Mouse (Mus musculus) neutrophil, adult 83 days (primary cell): ENCODE results near the gene Agpat2. TPM values are rescaled to one million over a fixed set of nuclear protein-coding genes. Genes with fewer than 3 reads are reported as not detected.

Source experiments
- total RNA-seq, 2 experiments: library from RNA; stranded (reverse); gene quantifications; one replicate each; pipeline ENCODE4 v1.2.4; 2023

Agpat2 gene
- 100 to 1,000 TPM; 115 to 116 TPM for total RNA-seq

DNA sequence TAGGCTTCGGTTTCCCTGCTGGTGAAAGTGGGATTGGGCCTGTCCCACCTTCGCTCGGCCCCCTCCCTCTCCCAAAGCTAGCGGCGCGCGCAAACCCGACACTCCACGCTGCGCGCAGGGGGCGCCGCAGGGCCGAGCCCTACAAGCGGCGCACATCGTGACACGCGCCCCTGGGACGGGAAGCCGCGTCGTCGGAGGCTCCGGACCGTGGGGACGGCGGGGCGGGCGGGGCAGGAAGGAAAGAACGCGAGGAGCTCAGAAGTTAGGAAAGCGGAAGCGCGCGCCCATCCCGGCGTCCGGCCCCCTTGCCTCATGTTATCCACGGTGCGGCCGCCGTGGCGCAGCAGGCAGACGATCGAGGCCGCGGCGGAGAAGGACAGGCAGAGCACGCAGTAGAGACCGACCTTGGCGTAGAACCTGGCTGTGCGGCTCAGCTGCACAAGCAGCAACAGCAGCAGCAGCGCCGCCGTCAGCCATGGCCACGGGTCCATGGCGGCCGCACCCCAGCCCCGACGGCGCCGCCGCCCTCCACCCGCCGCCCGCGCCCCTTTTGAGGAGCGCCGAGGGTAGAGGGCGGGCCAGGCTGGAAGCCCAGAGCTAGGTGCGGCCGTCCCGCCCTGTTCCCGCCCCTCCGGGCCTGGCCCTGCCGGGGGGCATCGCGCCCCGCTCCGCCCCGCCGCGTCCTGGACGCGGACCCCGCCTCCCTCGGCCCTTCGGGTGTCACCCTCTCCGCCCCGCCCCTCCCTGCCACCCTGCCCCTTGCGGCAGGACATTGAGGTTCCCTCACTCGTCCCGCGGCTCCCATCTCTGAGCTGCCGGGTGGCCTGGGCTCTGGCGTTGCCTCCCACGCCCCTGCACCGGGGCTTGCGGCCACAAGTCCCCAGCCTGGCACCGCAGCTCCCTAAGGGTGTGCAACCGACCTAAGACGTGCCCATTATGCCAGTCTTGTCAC, at the start of gene Agpat2:
Agpat2 (minus strand) TSS at position 698 of the 952 bp plus-strand sequence.

DNA sequence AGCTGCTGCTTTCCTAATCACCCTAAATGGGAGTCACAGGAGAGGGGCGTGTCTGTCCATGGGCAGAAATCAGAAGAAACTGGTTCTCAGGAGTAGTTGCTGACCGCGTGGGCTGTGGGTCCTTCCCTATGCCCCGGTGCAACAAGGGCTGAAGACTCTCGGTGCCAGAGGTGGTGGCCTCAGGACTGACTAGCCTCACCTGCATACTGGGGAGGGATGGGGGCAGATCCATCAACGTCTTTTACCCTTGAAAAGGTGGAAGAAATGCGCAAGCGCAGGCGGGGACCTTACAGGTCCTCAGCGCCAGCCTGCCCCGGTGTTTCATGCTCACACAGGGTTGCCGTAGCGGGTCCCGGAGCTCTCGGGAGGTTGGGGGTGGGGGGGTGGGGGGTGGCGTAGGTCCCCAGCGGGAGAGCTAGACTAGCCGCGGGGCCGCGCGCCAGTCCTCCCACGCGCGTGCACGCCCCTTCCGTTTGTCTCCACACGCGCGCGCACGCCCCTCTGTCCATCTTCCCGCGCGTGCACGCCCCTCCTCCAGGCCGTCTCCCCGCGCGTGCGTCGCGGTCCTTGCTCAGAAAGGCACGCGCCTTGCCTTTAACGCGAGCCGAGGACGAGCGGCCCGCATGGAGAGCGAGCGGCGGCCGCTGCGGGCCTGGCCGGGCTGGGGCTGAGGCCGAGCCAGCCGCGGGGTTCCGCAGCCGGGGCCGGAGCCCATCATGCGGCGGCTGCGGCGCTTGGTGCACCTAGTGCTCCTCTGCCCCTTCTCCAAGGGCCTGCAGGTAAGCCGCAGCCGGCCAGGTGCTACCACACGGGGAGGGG, 23.9 kb upstream of the Agpat2 start, which contains the start of gene Fam69b:
Fam69b (plus strand) TSS at position 537 of the 819 bp plus-strand sequence.

DNA sequence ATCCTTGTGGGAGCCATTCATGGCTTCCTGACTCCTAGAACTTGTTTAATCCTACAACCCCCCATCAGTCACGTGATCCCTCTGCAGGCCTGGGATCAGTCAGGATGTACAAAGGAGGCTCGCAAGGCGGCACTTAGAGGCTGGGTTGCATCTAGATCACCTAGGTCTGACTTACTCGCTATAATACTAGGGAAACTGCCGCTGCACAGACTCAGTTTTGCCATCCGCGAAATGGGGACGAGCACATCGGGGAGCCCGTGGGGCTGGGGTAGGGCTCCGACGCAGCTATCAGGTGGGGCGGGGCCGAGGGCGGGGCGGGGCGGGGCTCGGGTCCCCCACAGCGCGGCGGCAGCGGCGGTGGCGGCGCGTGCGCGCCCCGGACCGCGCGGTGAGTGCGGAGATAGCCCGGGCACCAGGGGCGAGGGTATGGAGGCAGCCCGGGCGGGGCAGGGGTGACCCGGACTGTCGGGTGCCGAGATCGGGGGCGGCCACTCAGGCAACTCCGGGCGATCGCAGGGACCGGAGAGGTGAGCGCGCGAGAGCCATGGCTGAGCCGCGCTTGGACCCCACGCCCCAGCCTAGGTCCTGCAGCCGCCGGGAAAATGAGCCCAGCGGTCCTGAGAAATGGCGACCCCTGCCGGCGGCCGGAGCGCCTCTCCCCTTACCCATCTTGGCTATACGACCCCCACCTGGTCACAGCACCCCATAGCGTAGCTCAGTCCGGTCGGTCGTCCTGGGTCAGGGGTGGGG, 17.7 kb downstream of the Agpat2 start, which contains the start of gene Gm20532:
Gm20532 (plus strand) TSS at position 346 of the 750 bp plus-strand sequence.

DNA sequence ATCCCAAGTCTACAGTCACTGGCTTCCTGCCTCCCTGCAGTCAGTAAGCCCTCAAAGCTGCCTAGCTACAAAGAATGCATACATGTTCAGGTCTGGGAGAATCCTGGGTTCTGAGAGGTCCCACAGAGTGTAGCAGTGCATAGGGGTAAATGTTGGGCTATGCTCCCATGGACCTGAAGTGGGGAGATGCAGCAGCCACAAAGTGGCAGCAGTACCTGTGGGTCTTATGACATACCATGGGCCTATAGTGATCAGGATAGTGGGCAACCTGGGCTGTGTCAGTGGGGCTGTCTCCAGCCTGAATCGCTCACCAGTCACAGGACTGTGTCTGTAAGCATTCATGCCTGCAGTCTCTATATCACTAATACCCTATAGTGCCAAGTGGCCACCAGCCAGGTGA, 24.5 kb downstream of the Agpat2 start, which contains the start of gene Egfl7:
Egfl7 (plus strand) TSS at position 301 of the 400 bp plus-strand sequence.

Other genes with a start within 250 kb of the Agpat2 start
- gene Card9, start 243.5 kb downstream of the Agpat2 start, total RNA-seq: 100 to 1,000 TPM; 168 to 182 TPM
- 10 to 100 TPM; 17.4 to 20.4 TPM for gene Snapc4, start 223.8 kb downstream of the Agpat2 start, total RNA-seq
- 10 to 100 TPM; 91.3 to 98.5 TPM for gene Entr1, start 215.1 kb downstream of the Agpat2 start, total RNA-seq
- 10 to 100 TPM; 40.3 to 44.0 TPM for gene Pmpca, start 215.1 kb downstream of the Agpat2 start, total RNA-seq
- gene Inpp5e, start 195.2 kb downstream of the Agpat2 start, total RNA-seq: 10 to 100 TPM; 14.1 to 15.8 TPM
- 10 to 100 TPM; 43.7 to 52.4 TPM for gene Sec16a, start 159.2 kb downstream of the Agpat2 start, total RNA-seq
- 100 to 1,000 TPM; 178 to 203 TPM for gene Notch1, start 87.8 kb downstream of the Agpat2 start, total RNA-seq
- gene Egfl7, start 24.4 kb downstream of the Agpat2 start, total RNA-seq: 1 to 10 TPM; 3.1 to 5.4 TPM
- gene Gm20532, start 17.8 kb downstream of the Agpat2 start, total RNA-seq: 1 to 10 TPM in 1 of 2 experiments, not detected in 1; 1.3 TPM
- gene Fam69b, start 24.0 kb upstream of the Agpat2 start, total RNA-seq: 1 to 10 TPM; 3.0 to 3.2 TPM
- gene Lcn4, start 66.9 kb upstream of the Agpat2 start, total RNA-seq: not detected